ENCODE assay signal across 8 mouse cellular contexts in genomic region chr6:37439676-37440490, GRCm38 (mm10). TPM values are rescaled to one million over a fixed set of nuclear protein-coding genes. Genes with fewer than 3 reads are reported as not detected.
A peak's percentile ranks its signal among the peaks of the same experiment; 100 is the strongest.
DNase-seq lines count a peak whose midpoint lies in the region; ATAC-seq lines count a peak whose summit lies in the region.

No protein-coding gene starts in this region.

- no peak for ATAC-seq in heart, embryonic 13.5 days (ENCODE audit: extremely low read depth, insufficient number of reproducible peaks, low FRiP score, low TSS enrichment)
- ATAC-seq in limb, embryonic 11.5 days (ENCODE audit: insufficient number of reproducible peaks, low FRiP score, low TSS enrichment, low read depth), result no peak
- no peak for ATAC-seq in neural tube, embryonic 13.5 days (ENCODE audit: low read depth)
- ATAC-seq in erythroid progenitor cell, adult 5-6 weeks (replicated peaks; ENCODE audit: low FRiP score, poor library complexity, severe bottlenecking), result no peak

- peak overlapping the region; percentile 92 for H3K4me3 ChIP-seq in heart, embryonic 13.5 days
- peak overlapping the region; percentile 97 for H3K4me3 ChIP-seq in limb, embryonic 11.5 days (ENCODE audit: low read depth, low read length)
- H3K4me3 ChIP-seq in neural tube, embryonic 13.5 days, result peak overlapping the region; percentile 73

- no peaks in the 10 kb centered on the region for H3K27me3 ChIP-seq in heart, embryonic 13.5 days (replicated peaks)
- H3K27me3 ChIP-seq in limb, embryonic 11.5 days (ENCODE audit: control insufficient read depth, insufficient read depth, low read length), result no peaks in the 10 kb centered on the region
- H3K27me3 ChIP-seq in neural tube, embryonic 13.5 days, result peaks cover 6% of the 10 kb centered on the region; the same call in 1 of the 2 replicates

- H3K4me2 ChIP-seq in heart, embryonic 13.5 days, result peak overlapping the region; percentile 92
- peak overlapping the region; percentile 72 for H3K4me2 ChIP-seq in limb, embryonic 11.5 days (ENCODE audit: low read depth, severe bottlenecking)
- peak overlapping the region; percentile 82 for H3K4me2 ChIP-seq in neural tube, embryonic 13.5 days

- peak overlapping the region; percentile 96 for H3K27ac ChIP-seq in heart, embryonic 13.5 days (replicated peaks)
- H3K27ac ChIP-seq in limb, embryonic 11.5 days (replicated peaks; ENCODE audit: low read depth, low read length), result peak overlapping the region; percentile 88
- H3K27ac ChIP-seq in neural tube, embryonic 13.5 days (replicated peaks), result peak overlapping the region; percentile 52

- WGBS in heart, embryonic 13.5 days, result 21% methylated on average over 13 of the region's 13 CpGs
- 55% methylated on average over 13 of the region's 13 CpGs for WGBS in limb, embryonic 11.5 days
- WGBS in neural tube, embryonic 13.5 days, result 54% methylated on average over 13 of the region's 13 CpGs

- H3K4me1 ChIP-seq in heart, embryonic 13.5 days, result peaks cover 58% of the 10 kb centered on the region
- no peaks in the 10 kb centered on the region for H3K4me1 ChIP-seq in limb, embryonic 11.5 days (ENCODE audit: control insufficient read depth, insufficient read depth, low read length)
- peaks cover 17% of the 10 kb centered on the region for H3K4me1 ChIP-seq in neural tube, embryonic 13.5 days (replicated peaks)

- peak overlapping the region; percentile 99 for H3K9ac ChIP-seq in heart, embryonic 13.5 days
- peak overlapping the region; percentile 85 for H3K9ac ChIP-seq in limb, embryonic 11.5 days (ENCODE audit: low read length)
- H3K9ac ChIP-seq in neural tube, embryonic 13.5 days, result peak overlapping the region; percentile 80

- DNase-seq in 3T3-L1 (ENCODE audit: low read depth, low spot score), result peak; percentile 90
- DNase-seq in R1 (ENCODE audit: low read depth, low spot score), result peak; percentile 69
- DNase-seq in limb, embryonic 11.5 days (ENCODE audit: low spot score), result peak; percentile 53
- DNase-seq in urinary bladder, postnatal 4 days (ENCODE audit: low spot score in 2 of 2), result no peak
- DNase-seq in right cerebral cortex, postnatal 10 days (ENCODE audit: low spot score in 2 of 2), result no peak

- peaks cover 34% of the 10 kb centered on the region for H3K36me3 ChIP-seq in heart, embryonic 13.5 days
- no peaks in the 10 kb centered on the region for H3K36me3 ChIP-seq in limb, embryonic 11.5 days (ENCODE audit: control insufficient read depth, insufficient read depth, low read length)
- H3K36me3 ChIP-seq in neural tube, embryonic 13.5 days, result no peaks in the 10 kb centered on the region

- H3K9me3 ChIP-seq in heart, embryonic 13.5 days, result no peaks in the 10 kb centered on the region
- no peaks in the 10 kb centered on the region for H3K9me3 ChIP-seq in limb, embryonic 11.5 days (ENCODE audit: control insufficient read depth, low read length)
- no peaks in the 10 kb centered on the region for H3K9me3 ChIP-seq in neural tube, embryonic 13.5 days

RNA-seq across cellular contexts. Expression of gene Creb3l2, which starts 2.1 kb away (rescaled TPM):
- 29.9 and 30.1 TPM in 2 replicates for polyA plus RNA-seq in heart, embryonic 13.5 days (2015; fragmentation: Nextera tagmentation; extraction: Ambion mirVana)
- polyA plus RNA-seq in limb, embryonic 11.5 days (2014; fragmentation: Nextera tagmentation; extraction: Ambion mirVana), result 25.2 and 27.5 TPM in 2 replicates
- polyA plus RNA-seq in neural tube, embryonic 13.5 days (2015; fragmentation: Nextera tagmentation; extraction: Ambion mirVana), result 5.7 and 7.5 TPM in 2 replicates
- total RNA-seq in erythroid progenitor cell, adult 5-6 weeks (2015; ENCODE audit: low replicate concordance), result 1.7 and 4.7 TPM in 2 replicates
- total RNA-seq in erythroid progenitor cell, adult 5-6 weeks (2017; ENCODE audit: low replicate concordance), result 0.38 and 1.4 TPM in 2 replicates

Comparison
In these comparisons a context has a peak if more than half of its experiments do, and no peak if none do; other contexts are left out.
1. DNase-seq: peak in 3T3-L1 (single experiment), R1 (single experiment) and limb, embryonic 11.5 days (single experiment); none in urinary bladder, postnatal 4 days (0 of 2) and right cerebral cortex, postnatal 10 days (0 of 2).
2. Peak in every context shown above with its lines, with median percentiles within 50 percentile points of each other: H3K27ac ChIP-seq, H3K4me2 ChIP-seq, H3K4me3 ChIP-seq and H3K9ac ChIP-seq.